Mouse (Mus musculus) liver, embryonic 13.5 days (tissue): Measurements from ENCODE around the gene Gpr176. TPM values are rescaled to one million over a fixed set of nuclear protein-coding genes. Genes with fewer than 3 reads are reported as not detected.

ENCODE experiments used
- ATAC-seq: fragments of 200-750 bp; cut with Nextera tagmentation; 2 replicates; pipeline ENCODE4 v1.8.0; 2017; ENCODE audit warnings: low read depth, mild to moderate bottlenecking, moderate number of reproducible peaks, moderate library complexity
- DNase-seq: peaks from one replicate; pipeline ENCODE4 v3.0.0; 2022
- H3K27ac ChIP-seq: fragments of 300-500 bp; sonication (generic); 2 replicates; pipeline ENCODE4 v1.5.1; 2015; ENCODE audit warnings: moderate library complexity, mild to moderate bottlenecking, inconsistent platforms
- H3K27me3 ChIP-seq: fragments of 300-500 bp; sonication (generic); 2 replicates; pipeline ENCODE4 v1.6.1; 2015; ENCODE audit warnings: mild to moderate bottlenecking, inconsistent platforms
- H3K36me3 ChIP-seq: fragments of 300-500 bp; sonication (generic); 2 replicates; pipeline ENCODE4 v1.6.1; 2015; ENCODE audit warnings: mild to moderate bottlenecking, inconsistent platforms
- H3K4me1 ChIP-seq: fragments of 300-500 bp; sonication (generic); replicated peaks from 2 replicates; pipeline ENCODE4 v1.6.1; 2015; ENCODE audit warnings: inconsistent platforms
- H3K4me2 ChIP-seq: fragments of 300-500 bp; sonication (generic); 2 replicates; pipeline ENCODE4 v1.6.1; 2015; ENCODE audit warnings: inconsistent platforms, mild to moderate bottlenecking, moderate library complexity
- H3K4me3 ChIP-seq: fragments of 300-500 bp; sonication (generic); replicated peaks from 2 replicates; pipeline ENCODE4 v1.5.1; 2015; ENCODE audit warnings: mild to moderate bottlenecking, inconsistent platforms
- H3K9ac ChIP-seq: fragments of 300-500 bp; sonication (generic); 2 replicates; pipeline ENCODE4 v1.6.1; 2015; ENCODE audit warnings: mild to moderate bottlenecking, inconsistent platforms
- H3K9me3 ChIP-seq: fragments of 300-500 bp; sonication (generic); replicated peaks from 2 replicates; pipeline ENCODE4 v1.6.1; 2016; ENCODE audit warnings: inconsistent platforms
- WGBS: fragments of 180-500 bp; shearing (Covaris S2); methylation state at CpG from one replicate; pipeline ENCODE4 v1.1.7; 2015; ENCODE audit not compliant: insufficient replicate concordance; 5-methylcytosine and 5-hydroxymethylcytosine counted together
- polyA plus RNA-seq: library from polyadenylated mRNA; unstranded; fragments of >200 nt; fragmentation: Nextera tagmentation; extraction: Ambion mirVana; gene quantifications from 2 replicates; pipeline ENCODE4 v1.2.1, GENCODE M21; 2015

Gpr176 gene
- polyA plus RNA-seq, 1 experiment from 2014 or later = 0.38 TPM

- no peak for DNase-seq
- WGBS = 56% methylated on average over 5 of the region's 5 CpGs
- H3K4me2 ChIP-seq = no peak overlapping the region
Measured at GRCm38 (mm10) chr2:118319176-118319575, 54.0 kb downstream of the Gpr176 start.

GRCm38 (mm10) chr2:118316939-118317338 is 56.3 kb downstream of the Gpr176 start:
- no peak overlapping the region for H3K4me3 ChIP-seq
- H3K4me1 ChIP-seq = no peaks in the 10 kb centered on the region
- H3K36me3 ChIP-seq = no peaks in the 10 kb centered on the region
- H3K27ac ChIP-seq = no peak overlapping the region
- no peak overlapping the region for H3K9ac ChIP-seq
- no peak for DNase-seq
- no peak for ATAC-seq
- no peak overlapping the region for H3K4me2 ChIP-seq
- 51% methylated on average over 2 of the region's 2 CpGs for WGBS
- no peaks in the 10 kb centered on the region for H3K27me3 ChIP-seq
- H3K9me3 ChIP-seq = no peaks in the 10 kb centered on the region

More at GRCm38 (mm10) chr2:118319176-118319575, 54.0 kb downstream of the Gpr176 start:
- Histone ChIP-seq H3K27me3 (no peaks in the 10 kb centered on the region), H3K36me3 (no peaks in the 10 kb centered on the region), H3K9ac (no peak overlapping the region), H3K4me1 (no peaks in the 10 kb centered on the region), H3K9me3 (no peaks in the 10 kb centered on the region), H3K27ac (no peak overlapping the region), H3K4me3 (no peak overlapping the region)
- ATAC-seq = no peak

- Histone ChIP-seq H3K27ac (no peak overlapping the region), H3K27me3 (no peaks in the 10 kb centered on the region), H3K4me2 (no peak overlapping the region), H3K9me3 (no peaks in the 10 kb centered on the region), H3K36me3 (no peaks in the 10 kb centered on the region), H3K9ac (no peak overlapping the region), H3K4me3 (no peak overlapping the region), H3K4me1 (no peaks in the 10 kb centered on the region)
- ATAC-seq (no peak), DNase-seq (no peak)
- 70% methylated on average over 12 of the region's 12 CpGs for WGBS
Measured at GRCm38 (mm10) chr2:118315656-118316402, 57.4 kb downstream of the Gpr176 start.

- Histone ChIP-seq H3K4me2 (no peak overlapping the region), H3K9me3 (no peaks in the 10 kb centered on the region), H3K27ac (no peak overlapping the region), H3K27me3 (no peaks in the 10 kb centered on the region), H3K4me3 (no peak overlapping the region), H3K9ac (no peak overlapping the region), H3K4me1 (no peaks in the 10 kb centered on the region), H3K36me3 (no peaks in the 10 kb centered on the region)
- DNase-seq = no peak
- peak; percentile 55 for ATAC-seq
- 39% methylated on average over 8 of the region's 8 CpGs for WGBS
Measured at GRCm38 (mm10) chr2:118307561-118307960, 65.7 kb downstream of the Gpr176 start.

GRCm38 (mm10) chr2:118306966-118307365 is 66.3 kb downstream of the Gpr176 start:
- no peaks in the 10 kb centered on the region for H3K4me1 ChIP-seq
- ATAC-seq (no peak), DNase-seq (no peak)
- H3K36me3 ChIP-seq = no peaks in the 10 kb centered on the region
- no peak overlapping the region for H3K4me2 ChIP-seq
- H3K4me3 ChIP-seq = no peak overlapping the region
- H3K27ac ChIP-seq = peak overlapping the region; percentile 72
- WGBS = 43% methylated on average over 2 of the region's 2 CpGs
- H3K9ac ChIP-seq = no peak overlapping the region
- H3K27me3 ChIP-seq = no peaks in the 10 kb centered on the region
- no peaks in the 10 kb centered on the region for H3K9me3 ChIP-seq

GRCm38 (mm10) chr2:118306522-118306895 is 66.7 kb downstream of the Gpr176 start:
- Histone ChIP-seq H3K9me3 (no peaks in the 10 kb centered on the region), H3K9ac (no peak overlapping the region), H3K36me3 (no peaks in the 10 kb centered on the region), H3K4me1 (no peaks in the 10 kb centered on the region), H3K4me3 (no peak overlapping the region), H3K4me2 (no peak overlapping the region), H3K27ac (peak overlapping the region; percentile 72), H3K27me3 (no peaks in the 10 kb centered on the region)
- 13% methylated on average over 3 of the region's 3 CpGs for WGBS
- DNase-seq (no peak), ATAC-seq (0 out of 2 replicates have a peak, but pooled peaks have one; percentile 29)

GRCm38 (mm10) chr2:118305827-118306521 is 67.2 kb downstream of the Gpr176 start:
- H3K27ac ChIP-seq = peak overlapping the region; percentile 72
- ATAC-seq (peak; percentile 71), DNase-seq (no peak)
- H3K9ac ChIP-seq = no peak overlapping the region
- no peaks in the 10 kb centered on the region for H3K4me1 ChIP-seq
- H3K4me3 ChIP-seq = no peak overlapping the region
- H3K4me2 ChIP-seq = no peak overlapping the region
- no peaks in the 10 kb centered on the region for H3K9me3 ChIP-seq
- H3K36me3 ChIP-seq = no peaks in the 10 kb centered on the region
- WGBS = 56% methylated on average over 7 of the region's 7 CpGs
- H3K27me3 ChIP-seq = no peaks in the 10 kb centered on the region

GRCm38 (mm10) chr2:118303456-118303855 is 69.8 kb downstream of the Gpr176 start:
- no peaks in the 10 kb centered on the region for H3K9me3 ChIP-seq
- 70% methylated on average over 4 of the region's 4 CpGs for WGBS
- no peak for ATAC-seq

GRCm38 (mm10) chr2:118301656-118302055 is 71.6 kb downstream of the Gpr176 start:
- no peak for DNase-seq

More at GRCm38 (mm10) chr2:118303456-118303855, 69.8 kb downstream of the Gpr176 start:
- Histone ChIP-seq H3K27me3 (no peaks in the 10 kb centered on the region), H3K4me2 (no peak overlapping the region), H3K36me3 (no peaks in the 10 kb centered on the region), H3K9ac (no peak overlapping the region), H3K27ac (no peak overlapping the region), H3K4me3 (no peak overlapping the region), H3K4me1 (no peaks in the 10 kb centered on the region)
- DNase-seq = no peak

GRCm38 (mm10) chr2:118301041-118301545 is 72.1 kb downstream of the Gpr176 start:
- Histone ChIP-seq H3K27ac (no peak overlapping the region), H3K4me1 (no peaks in the 10 kb centered on the region), H3K9me3 (no peaks in the 10 kb centered on the region), H3K9ac (no peak overlapping the region), H3K4me2 (no peak overlapping the region), H3K27me3 (no peaks in the 10 kb centered on the region), H3K36me3 (no peaks in the 10 kb centered on the region), H3K4me3 (no peak overlapping the region)
- DNase-seq (no peak), ATAC-seq (no peak)
- WGBS = 72% methylated on average over 8 of the region's 8 CpGs

More at GRCm38 (mm10) chr2:118301656-118302055, 71.6 kb downstream of the Gpr176 start:
- H3K9me3 ChIP-seq = no peaks in the 10 kb centered on the region
- no peak overlapping the region for H3K27ac ChIP-seq
- no peaks in the 10 kb centered on the region for H3K36me3 ChIP-seq
- H3K9ac ChIP-seq = no peak overlapping the region
- no peak for ATAC-seq
- H3K4me3 ChIP-seq = no peak overlapping the region
- H3K4me1 ChIP-seq = no peaks in the 10 kb centered on the region
- no peaks in the 10 kb centered on the region for H3K27me3 ChIP-seq
- H3K4me2 ChIP-seq = no peak overlapping the region
- WGBS = 62% methylated on average over 2 of the region's 2 CpGs

- ATAC-seq (no peak), DNase-seq (no peak)
- no peak overlapping the region for H3K4me3 ChIP-seq
- H3K9ac ChIP-seq = no peak overlapping the region
- H3K27ac ChIP-seq = no peak overlapping the region
- H3K27me3 ChIP-seq = no peaks in the 10 kb centered on the region
- no peak overlapping the region for H3K4me2 ChIP-seq
- H3K4me1 ChIP-seq = no peaks in the 10 kb centered on the region
- H3K36me3 ChIP-seq = no peaks in the 10 kb centered on the region
- WGBS = 77% methylated on average over 2 of the region's 2 CpGs
- H3K9me3 ChIP-seq = no peaks in the 10 kb centered on the region
Measured at GRCm38 (mm10) chr2:118299981-118300380, 73.2 kb downstream of the Gpr176 start.
